Comparison of ENCODE assay signal across 15 mouse cellular contexts in genomic region chr19:42440089-42440488, GRCm38 (mm10). TPM values are rescaled to one million over a fixed set of nuclear protein-coding genes. Genes with fewer than 3 reads are reported as not detected.
DNase-seq lines count a peak whose midpoint lies in the region; ATAC-seq and TF ChIP-seq lines count a peak whose summit lies in the region.
"Had no signal": no experiment of that assay in that cellular context is flagged by ENCODE, and none has a peak within 500 bp of the region (broad histone marks: within the 10 kb centered on the region; RNA-seq: fewer than 3 reads in every experiment).

No protein-coding gene starts in this region.

- in situ Hi-C loops in CH12.LX (cut with MboI; ENCODE audit: low pct_ligation_motif_present, low pct_unique_long_range_greater_than_20kb, low sequenced_read_pairs) = no loop called here

- 37% methylated on average over 3 of the region's 3 CpGs for WGBS in forebrain, embryonic 14.5 days
- 38% methylated on average over 3 of the region's 3 CpGs for WGBS in forebrain, embryonic 16.5 days

- H3K4me3 ChIP-seq in forebrain, embryonic 14.5 days (ENCODE audit: low read depth, low read length) = no peak overlapping the region
- no peak overlapping the region for H3K4me3 ChIP-seq in forebrain, embryonic 16.5 days (replicated peaks; ENCODE audit: low read length)
- no peak overlapping the region for H3K4me3 ChIP-seq in CH12.LX (replicated peaks in 1 of 3; ENCODE audit: low read depth in 2 of 3, low read length in 2 of 3, poor library complexity in 1 of 3)
- H3K4me3 ChIP-seq in cortical plate, adult 2 months (ENCODE audit: insufficient read depth, low read length) = no peak overlapping the region
- H3K4me3 ChIP-seq: erythroblast, embryonic 14.5 days; kidney, embryonic 15.5 days; stomach, embryonic 15.5 days had no signal

- no peak for TF ChIP-seq POLR2A in CH12.LX (IDR thresholded peaks at IDR 0.05; ENCODE audit: low read depth, low read length)
- no peak for TF ChIP-seq POLR2A in cortical plate, adult 2 months (IDR thresholded peaks at IDR 0.05; ENCODE audit: extremely low read depth, insufficient read depth, low read length)

- no peak for TF ChIP-seq EP300 in CH12.LX (IDR thresholded peaks at IDR 0.05; ENCODE audit: low read length)

- 0 out of 2 replicates have a peak, but pooled peaks cover 3% of the 10 kb centered on the region for H3K4me1 ChIP-seq in forebrain, embryonic 14.5 days (ENCODE audit: control insufficient read depth, insufficient read depth, low read length)
- H3K4me1 ChIP-seq in forebrain, embryonic 16.5 days (replicated peaks; ENCODE audit: control insufficient read depth, insufficient read depth, low read length) = 0 out of 2 replicates have a peak, but pooled peaks cover 8% of the 10 kb centered on the region
- no peaks in the 10 kb centered on the region for H3K4me1 ChIP-seq in CH12.LX (ENCODE audit: control insufficient read depth in 1 of 2, insufficient read depth in 2 of 2)
- no peaks in the 10 kb centered on the region for H3K4me1 ChIP-seq in cortical plate, adult 2 months (ENCODE audit: control insufficient read depth, insufficient read depth, low read length)
- H3K4me1 ChIP-seq: stomach, embryonic 15.5 days had no signal

- peak; percentile 20 for TF ChIP-seq RAD21 in CH12.LX (IDR thresholded peaks at IDR 0.05; ENCODE audit: low read depth, low read length)

- peak; percentile 63 for DNase-seq in forebrain, embryonic 14.5 days (ENCODE audit: low spot score)
- peak; percentile 20 to 30 for DNase-seq in left cerebral cortex, adult 18-20 months (ENCODE audit: low spot score in 2 of 2)
- DNase-seq in left cerebral cortex, postnatal 10 days (ENCODE audit: extremely low spot score in 1 of 2, low spot score in 2 of 2) = no peak
- no peak for DNase-seq in CH12.LX (ENCODE audit: extremely low read depth)
- DNase-seq in ovary, postnatal 14 days (ENCODE audit: low spot score) = no peak
- no peak for DNase-seq in left cerebral cortex, adult 11 months (ENCODE audit: low spot score)
- DNase-seq: gastrocnemius, postnatal 10 days; heart, postnatal 36 days; lung, adult 2 months had no signal

- TF ChIP-seq CTCF in CH12.LX (conservative IDR thresholded peaks at IDR 0.05 in 1 of 2, IDR thresholded peaks at IDR 0.05 in 1 of 2; ENCODE audit: low read depth in 2 of 2, low read length in 2 of 2) = peak in 1 of 2 experiments; percentile 59; a peak in 2 of 4 replicates
- TF ChIP-seq CTCF in cortical plate, adult 2 months (IDR thresholded peaks at IDR 0.05; ENCODE audit: extremely low read depth, insufficient read depth, low read length) = peak; percentile 48

- no peak for ATAC-seq in forebrain, embryonic 14.5 days
- ATAC-seq in forebrain, embryonic 16.5 days = no peak
- ATAC-seq: CD4-positive, CD25-positive, alpha-beta regulatory T cell, adult 4 months had no signal

- no peaks in the 10 kb centered on the region for H3K9me3 ChIP-seq in forebrain, embryonic 14.5 days (replicated peaks; ENCODE audit: control insufficient read depth, low read length)
- no peaks in the 10 kb centered on the region for H3K9me3 ChIP-seq in forebrain, embryonic 16.5 days (ENCODE audit: control insufficient read depth, low read length)
- peaks cover 3% of the 10 kb centered on the region for H3K9me3 ChIP-seq in CH12.LX (replicated peaks; ENCODE audit: low read length)
- H3K9me3 ChIP-seq: kidney, embryonic 15.5 days; stomach, embryonic 15.5 days had no signal

- no peaks in the 10 kb centered on the region for H3K36me3 ChIP-seq in forebrain, embryonic 14.5 days (ENCODE audit: control insufficient read depth, insufficient read depth, low read length)
- no peaks in the 10 kb centered on the region for H3K36me3 ChIP-seq in forebrain, embryonic 16.5 days (ENCODE audit: control insufficient read depth, insufficient read depth)
- no peaks in the 10 kb centered on the region for H3K36me3 ChIP-seq in CH12.LX (replicated peaks in 1 of 2; ENCODE audit: control insufficient read depth in 1 of 2, insufficient read depth in 1 of 2, low read length in 1 of 2)
- H3K36me3 ChIP-seq: kidney, embryonic 15.5 days; stomach, embryonic 15.5 days had no signal

- intact Hi-C loops in left cerebral cortex, postnatal 10 days (cut with DNase I) = no loop called here

- no peak overlapping the region for H3K27ac ChIP-seq in forebrain, embryonic 14.5 days (ENCODE audit: low read depth, low read length)
- H3K27ac ChIP-seq in forebrain, embryonic 16.5 days (ENCODE audit: low read length) = no peak overlapping the region
- no peak overlapping the region for H3K27ac ChIP-seq in CH12.LX (ENCODE audit: insufficient read depth, low read depth)
- no peak overlapping the region for H3K27ac ChIP-seq in cortical plate, adult 2 months (ENCODE audit: insufficient read depth, low read length)
- H3K27ac ChIP-seq: kidney, embryonic 15.5 days; stomach, embryonic 15.5 days had no signal

- no peaks in the 10 kb centered on the region for H3K79me2 ChIP-seq in CH12.LX (replicated peaks; ENCODE audit: control insufficient read depth, extremely low read depth, insufficient read depth, poor library complexity, severe bottlenecking)

- no peak overlapping the region for H3K4me2 ChIP-seq in forebrain, embryonic 14.5 days (ENCODE audit: low read length)
- H3K4me2 ChIP-seq in forebrain, embryonic 16.5 days (ENCODE audit: low read length) = no peak overlapping the region
- no peak overlapping the region for H3K4me2 ChIP-seq in CH12.LX (ENCODE audit: insufficient read depth, low read depth, poor library complexity, severe bottlenecking)
- H3K4me2 ChIP-seq: kidney, embryonic 15.5 days; stomach, embryonic 15.5 days had no signal

- H3K9ac ChIP-seq in forebrain, embryonic 14.5 days (ENCODE audit: low read length) = no peak overlapping the region
- no peak overlapping the region for H3K9ac ChIP-seq in forebrain, embryonic 16.5 days (replicated peaks; ENCODE audit: low read depth, low read length)
- no peak overlapping the region for H3K9ac ChIP-seq in CH12.LX (ENCODE audit: insufficient read depth, low read depth)
- H3K9ac ChIP-seq: kidney, embryonic 15.5 days; stomach, embryonic 15.5 days had no signal

- no peaks in the 10 kb centered on the region for H3K27me3 ChIP-seq in forebrain, embryonic 14.5 days (replicated peaks; ENCODE audit: control insufficient read depth, insufficient read depth, low read length)
- no peaks in the 10 kb centered on the region for H3K27me3 ChIP-seq in forebrain, embryonic 16.5 days (replicated peaks; ENCODE audit: control insufficient read depth, insufficient read depth, low read length)
- peaks cover 84% of the 10 kb centered on the region for H3K27me3 ChIP-seq in CH12.LX (replicated peaks)

- dilution Hi-C loops in CH12.LX (cut with MboI; ENCODE audit: extremely low pct_ligation_motif_present, extremely low pct_unique_long_range_greater_than_20kb, low sequenced_read_pairs) = no loop called here

TF ChIP-seq in CH12.LX, 34 proteins besides CTCF, POLR2A, EP300 and RAD21:
- TF ChIP-seq CHD2 (IDR thresholded peaks at IDR 0.05; ENCODE audit: low read length) (no peak), ETS1 (conservative IDR thresholded peaks at IDR 0.05; ENCODE audit: low read depth, low read length) (no peak), SMC3 (IDR thresholded peaks at IDR 0.05; ENCODE audit: low read depth, low read length) (peak; percentile 46)
TF ChIP-seq in CH12.LX: peak in this region for 1.

RNA-seq across cellular contexts. Expression of gene Crtac1, which starts 8.5 kb away (rescaled TPM):
- 17.3 and 17.6 TPM in 2 replicates for polyA plus RNA-seq in forebrain, embryonic 14.5 days (2014; fragmentation: Nextera tagmentation; extraction: Ambion mirVana)
- polyA plus RNA-seq in forebrain, embryonic 16.5 days (2015; fragmentation: Nextera tagmentation; extraction: Ambion mirVana) = 17.1 and 24.3 TPM in 2 replicates
- 10 to 100 TPM; 61.1 to 68.7 TPM for total RNA-seq in left cerebral cortex, adult 18-20 months (2021)
- 10 to 100 TPM; 69.2 to 86.4 TPM for total RNA-seq in left cerebral cortex, postnatal 10 days (2021)
- not detected in 2 replicates for total RNA-seq in CH12.LX (2012; rRNA removed)
- total RNA-seq in CH12.LX (2014; rRNA removed) = not detected in 2 replicates
- polyA plus RNA-seq in CH12.LX (2012; ENCODE audit: insufficient read length, low read depth) = not detected in 2 replicates
- polyA plus RNA-seq in cortical plate, adult 2 months (2012; rRNA removed) = 48.1 and 53.4 TPM in 2 replicates
- total RNA-seq: heart, postnatal 36 days had no signal
- polyA plus RNA-seq: CD4-positive, CD25-positive, alpha-beta regulatory T cell, adult 4 months; erythroblast, embryonic 14.5 days had no signal

Comparison
In these comparisons a context has a peak if more than half of its experiments do, and no peak if none do; other contexts are left out.
1. DNase-seq: peak in forebrain, embryonic 14.5 days (single experiment) and left cerebral cortex, adult 18-20 months (2 of 2); none in left cerebral cortex, postnatal 10 days (0 of 2), CH12.LX (single experiment), ovary, postnatal 14 days (single experiment) and left cerebral cortex, adult 11 months (single experiment).
2. RNA of gene Crtac1, which starts 8.5 kb away (polyA plus RNA-seq): 48.1 to 53.4 TPM in cortical plate, adult 2 months, 17.1 to 24.3 TPM in forebrain, embryonic 16.5 days and 17.3 to 17.6 TPM in forebrain, embryonic 14.5 days; not detected in CH12.LX; every median in the first group is over 10 times any median in the second.